Mouse (Mus musculus): ENCODE measurements around the gene Nln. TPM values are rescaled to one million over a fixed set of nuclear protein-coding genes. Genes with fewer than 3 reads are reported as not detected.

Gene Nln
- polyA plus RNA-seq, 1 experiment from 2014 or later = 23.5 TPM

DNA sequence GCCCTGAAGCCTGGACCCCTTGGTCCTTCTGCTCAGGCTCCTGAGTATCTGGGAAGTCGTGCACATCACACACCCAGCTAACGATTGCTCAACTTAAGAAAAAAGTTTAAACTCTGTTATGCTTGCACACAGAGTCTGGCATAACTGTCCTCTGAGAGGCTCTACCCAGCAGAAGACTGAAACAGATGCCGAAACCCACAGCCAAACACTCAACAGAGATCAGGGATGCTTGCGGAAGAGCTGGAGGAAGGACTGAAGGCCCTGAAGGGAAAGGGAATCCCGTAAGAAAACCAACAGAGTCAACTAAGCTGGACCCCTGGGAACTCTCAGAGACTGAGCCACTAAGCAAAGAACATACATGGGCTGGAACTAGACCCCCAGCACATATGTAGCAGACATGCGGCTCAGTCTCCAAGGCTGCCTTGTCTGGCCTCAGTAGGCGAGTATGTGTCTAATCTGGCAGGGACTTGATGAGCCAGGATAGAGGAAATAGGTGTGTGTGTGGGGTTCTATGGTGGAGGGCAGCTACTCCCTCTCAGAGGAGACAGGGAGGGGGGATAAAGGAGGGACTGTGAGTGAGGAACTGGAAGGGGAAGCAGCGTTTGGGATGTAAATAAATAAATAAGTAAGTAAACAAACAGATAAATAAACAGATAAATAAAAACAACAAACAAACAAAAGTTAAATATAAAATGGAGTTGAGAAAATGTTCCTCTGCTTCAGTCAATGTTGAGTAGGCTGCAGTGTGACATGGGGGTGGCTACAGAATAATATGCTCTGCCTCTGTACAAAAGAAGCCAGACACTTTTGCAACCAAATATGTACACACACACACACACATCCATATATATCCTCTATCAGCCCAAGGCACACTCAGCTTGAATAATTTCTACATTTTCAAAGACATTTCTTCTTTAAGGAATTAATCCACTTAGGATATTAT, 116.0 kb downstream of the Nln start:
- ATAC-seq (ENCODE audit: low FRiP score) = no peak
- 79% methylated on average over 8 of the region's 8 CpGs for WGBS

DNA sequence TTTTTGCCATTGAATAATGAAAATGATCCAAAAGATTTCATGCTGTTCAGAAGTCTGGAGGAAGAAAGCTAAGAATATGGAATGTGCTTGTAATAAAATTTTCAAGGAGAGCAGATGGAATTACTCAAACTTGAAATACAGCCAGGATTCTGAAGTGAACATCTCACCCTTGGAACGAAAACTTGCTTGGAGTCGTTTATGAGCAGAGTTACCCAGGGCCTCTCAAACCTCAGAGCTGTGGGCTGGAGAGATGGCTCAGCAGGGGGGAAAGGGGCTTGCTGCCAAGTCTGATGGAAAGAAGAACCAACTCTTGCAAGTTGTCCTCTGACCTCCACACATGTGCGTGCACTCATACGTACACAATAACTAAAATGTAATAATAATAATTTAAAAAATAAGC, 122.8 kb downstream of the Nln start:
- WGBS = 87% methylated on average over 4 of the region's 4 CpGs
- H3K27ac ChIP-seq (ENCODE audit: low read depth, low read length) = no peak overlapping the region
- H3K4me2 ChIP-seq = no peak overlapping the region
- H3K27me3 ChIP-seq (ENCODE audit: control insufficient read depth, insufficient read depth, low read length) = no peaks in the 10 kb centered on the region
- no peak overlapping the region for H3K4me3 ChIP-seq (ENCODE audit: low read depth, low read length)
- no peaks in the 10 kb centered on the region for H3K36me3 ChIP-seq (ENCODE audit: control insufficient read depth, insufficient read depth, low read length)
- H3K9ac ChIP-seq (ENCODE audit: low read length) = no peak overlapping the region
- no peaks in the 10 kb centered on the region for H3K4me1 ChIP-seq (ENCODE audit: control insufficient read depth, insufficient read depth, low read length)
- H3K9me3 ChIP-seq (ENCODE audit: control insufficient read depth, low read length) = peaks cover 3% of the 10 kb centered on the region; the same call in 1 of the 2 replicates
- peak; percentile 73 for DNase-seq (ENCODE audit: low spot score, missing footprints)
- no peak for ATAC-seq (ENCODE audit: low FRiP score)

More for the DNA sequence above, 116.0 kb downstream of the Nln start:
- Histone ChIP-seq H3K4me2 (no peak overlapping the region), H3K4me3 (ENCODE audit: low read depth, low read length) (no peak overlapping the region), H3K9me3 (ENCODE audit: control insufficient read depth, low read length) (no peaks in the 10 kb centered on the region), H3K36me3 (ENCODE audit: control insufficient read depth, insufficient read depth, low read length) (no peaks in the 10 kb centered on the region), H3K27me3 (ENCODE audit: control insufficient read depth, insufficient read depth, low read length) (no peaks in the 10 kb centered on the region), H3K4me1 (ENCODE audit: control insufficient read depth, insufficient read depth, low read length) (no peaks in the 10 kb centered on the region), H3K27ac (ENCODE audit: low read depth, low read length) (no peak overlapping the region), H3K9ac (ENCODE audit: low read length) (no peak overlapping the region)
- no peak for DNase-seq (ENCODE audit: low spot score, missing footprints)

DNA sequence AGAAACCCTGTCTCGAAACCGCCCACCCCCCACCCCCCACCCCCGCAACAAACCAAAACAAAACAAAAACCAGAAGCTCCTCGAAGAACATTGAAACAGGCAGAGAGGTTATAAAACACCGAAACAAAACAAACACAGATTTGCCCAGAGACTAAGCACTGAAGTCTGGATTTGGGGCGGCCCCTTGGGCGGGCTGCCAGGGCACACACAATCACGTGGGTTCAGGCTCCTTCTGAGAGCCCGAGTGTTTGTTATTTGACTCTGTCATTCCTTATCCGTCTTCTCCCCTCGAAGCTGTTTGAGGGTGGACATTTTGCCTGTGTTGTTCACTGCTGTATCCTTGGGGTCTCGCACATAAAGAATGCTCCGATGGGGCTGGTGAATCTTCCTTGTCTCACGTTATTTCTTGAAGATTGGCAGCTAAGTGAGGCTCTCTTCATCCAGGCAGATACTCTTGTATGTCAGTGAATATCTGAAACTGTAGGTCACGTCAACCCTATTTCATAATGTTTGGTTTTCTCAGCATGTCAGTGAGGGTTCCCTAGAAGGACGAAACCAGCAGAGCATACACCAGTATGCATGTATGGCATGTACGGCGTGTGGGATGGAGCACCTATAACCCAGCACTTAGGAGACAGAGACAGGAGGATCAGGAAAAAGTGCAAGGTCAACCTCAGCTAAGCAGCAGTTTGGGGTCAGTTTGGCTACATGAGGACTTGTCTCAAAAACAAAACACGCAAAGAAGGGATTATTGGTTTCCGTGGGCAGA, 123.7 kb downstream of the Nln start:
- WGBS = 88% methylated on average over 20 of the region's 20 CpGs
- H3K4me2 ChIP-seq = no peak overlapping the region
- H3K4me3 ChIP-seq (ENCODE audit: low read depth, low read length) = no peak overlapping the region
- H3K9me3 ChIP-seq (ENCODE audit: control insufficient read depth, low read length) = peaks cover 3% of the 10 kb centered on the region; the same call in 1 of the 2 replicates
- ATAC-seq (ENCODE audit: low FRiP score) (no peak), DNase-seq (ENCODE audit: low spot score, missing footprints) (no peak)
- no peaks in the 10 kb centered on the region for H3K4me1 ChIP-seq (ENCODE audit: control insufficient read depth, insufficient read depth, low read length)
- no peaks in the 10 kb centered on the region for H3K36me3 ChIP-seq (ENCODE audit: control insufficient read depth, insufficient read depth, low read length)
- no peak overlapping the region for H3K27ac ChIP-seq (ENCODE audit: low read depth, low read length)
- H3K27me3 ChIP-seq (ENCODE audit: control insufficient read depth, insufficient read depth, low read length) = no peaks in the 10 kb centered on the region
- no peak overlapping the region for H3K9ac ChIP-seq (ENCODE audit: low read length)

DNA sequence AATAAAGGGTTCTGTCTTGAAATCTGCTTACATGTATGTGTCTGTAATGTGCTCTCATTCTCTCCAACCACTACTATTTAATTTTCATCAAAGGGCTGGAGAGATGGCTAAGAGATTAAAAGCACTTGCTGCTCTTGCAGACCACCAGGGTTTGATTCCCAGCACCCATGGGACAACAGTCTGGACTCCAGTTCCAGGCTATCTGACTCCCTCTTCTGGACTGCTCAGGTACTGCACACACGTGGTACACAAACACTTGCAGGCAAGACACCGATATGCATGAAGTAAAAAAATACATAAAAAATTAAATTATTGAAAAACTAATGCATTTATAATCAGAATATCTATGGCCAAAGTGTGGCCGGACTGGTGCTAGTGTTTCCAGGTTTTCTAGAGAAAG, 127.0 kb downstream of the Nln start:
- Histone ChIP-seq H3K9ac (ENCODE audit: low read length) (no peak overlapping the region), H3K27me3 (ENCODE audit: control insufficient read depth, insufficient read depth, low read length) (no peaks in the 10 kb centered on the region), H3K9me3 (ENCODE audit: control insufficient read depth, low read length) (peaks cover 3% of the 10 kb centered on the region; the same call in 1 of the 2 replicates), H3K27ac (ENCODE audit: low read depth, low read length) (no peak overlapping the region), H3K36me3 (ENCODE audit: control insufficient read depth, insufficient read depth, low read length) (no peaks in the 10 kb centered on the region), H3K4me2 (no peak overlapping the region), H3K4me1 (ENCODE audit: control insufficient read depth, insufficient read depth, low read length) (no peaks in the 10 kb centered on the region), H3K4me3 (ENCODE audit: low read depth, low read length) (no peak overlapping the region)
- DNase-seq (ENCODE audit: low spot score, missing footprints) = no peak
- no peak for ATAC-seq (ENCODE audit: low FRiP score)
- 98% methylated on average over 3 of the region's 3 CpGs for WGBS

DNA sequence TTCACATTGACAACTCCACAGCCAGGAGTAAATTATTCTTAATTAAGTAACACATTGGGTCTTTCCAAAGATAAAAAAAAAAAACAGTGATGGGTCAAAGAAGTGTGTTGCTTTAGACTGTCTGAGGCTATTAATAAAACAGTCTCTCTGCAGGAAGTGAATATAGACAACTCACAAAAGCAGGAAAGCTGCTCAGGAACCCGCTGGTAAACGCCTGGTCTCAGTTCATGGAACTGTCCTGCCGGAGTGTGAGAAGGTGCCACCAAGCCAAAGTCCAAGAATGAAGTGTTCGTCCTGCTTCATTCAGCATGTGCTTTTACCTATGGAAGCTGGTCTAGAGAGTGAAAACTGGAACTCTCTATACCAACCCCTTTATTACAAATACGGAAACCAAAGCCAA, 129.0 kb downstream of the Nln start:
- Histone ChIP-seq H3K27me3 (ENCODE audit: control insufficient read depth, insufficient read depth, low read length) (no peaks in the 10 kb centered on the region), H3K4me1 (ENCODE audit: control insufficient read depth, insufficient read depth, low read length) (no peaks in the 10 kb centered on the region), H3K9ac (ENCODE audit: low read length) (no peak overlapping the region), H3K4me3 (ENCODE audit: low read depth, low read length) (no peak overlapping the region), H3K4me2 (no peak overlapping the region), H3K36me3 (ENCODE audit: control insufficient read depth, insufficient read depth, low read length) (no peaks in the 10 kb centered on the region), H3K27ac (ENCODE audit: low read depth, low read length) (no peak overlapping the region), H3K9me3 (ENCODE audit: control insufficient read depth, low read length) (peaks cover 3% of the 10 kb centered on the region; the same call in 1 of the 2 replicates)
- 90% methylated on average over 5 of the region's 5 CpGs for WGBS
- DNase-seq (ENCODE audit: low spot score, missing footprints) (no peak), ATAC-seq (ENCODE audit: low FRiP score) (no peak)

DNA sequence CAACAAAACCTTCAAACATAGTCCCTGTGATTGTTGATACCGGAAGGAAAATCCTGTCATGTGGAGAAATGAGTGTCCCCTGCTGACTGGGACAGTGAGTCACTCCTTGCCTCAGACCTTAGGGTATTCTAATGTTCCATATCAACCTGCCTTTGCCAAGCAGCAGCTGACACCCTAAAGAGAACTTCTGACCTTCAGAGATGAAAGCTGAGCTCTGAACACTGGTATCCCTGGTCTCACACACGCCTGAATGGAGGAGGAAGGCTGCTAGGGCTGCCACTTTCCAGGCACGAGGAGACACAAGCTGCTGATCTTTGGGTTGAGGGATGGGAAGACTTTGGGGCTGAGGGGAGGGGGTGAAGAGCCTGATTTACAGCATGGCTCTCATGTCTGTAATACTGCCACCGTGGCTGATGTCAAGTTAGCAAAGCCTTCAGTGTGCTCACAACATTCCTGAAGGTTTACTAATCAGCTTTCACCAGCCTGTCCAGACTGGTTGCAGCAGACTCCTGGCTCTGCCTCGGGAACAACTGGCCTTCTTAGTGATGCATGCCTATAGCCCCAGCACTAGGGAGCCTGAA, 131.0 kb downstream of the Nln start:
- no peaks in the 10 kb centered on the region for H3K4me1 ChIP-seq (ENCODE audit: control insufficient read depth, insufficient read depth, low read length)
- ATAC-seq (ENCODE audit: low FRiP score) (no peak), DNase-seq (ENCODE audit: low spot score, missing footprints) (no peak)
- no peak overlapping the region for H3K4me3 ChIP-seq (ENCODE audit: low read depth, low read length)
- no peak overlapping the region for H3K9ac ChIP-seq (ENCODE audit: low read length)
- WGBS = 66% methylated on average over 5 of the region's 5 CpGs
- H3K27me3 ChIP-seq (ENCODE audit: control insufficient read depth, insufficient read depth, low read length) = no peaks in the 10 kb centered on the region
- peaks cover 3% of the 10 kb centered on the region; the same call in 1 of the 2 replicates for H3K9me3 ChIP-seq (ENCODE audit: control insufficient read depth, low read length)
- no peak overlapping the region for H3K4me2 ChIP-seq
- H3K36me3 ChIP-seq (ENCODE audit: control insufficient read depth, insufficient read depth, low read length) = no peaks in the 10 kb centered on the region
- H3K27ac ChIP-seq (ENCODE audit: low read depth, low read length) = no peak overlapping the region

DNA sequence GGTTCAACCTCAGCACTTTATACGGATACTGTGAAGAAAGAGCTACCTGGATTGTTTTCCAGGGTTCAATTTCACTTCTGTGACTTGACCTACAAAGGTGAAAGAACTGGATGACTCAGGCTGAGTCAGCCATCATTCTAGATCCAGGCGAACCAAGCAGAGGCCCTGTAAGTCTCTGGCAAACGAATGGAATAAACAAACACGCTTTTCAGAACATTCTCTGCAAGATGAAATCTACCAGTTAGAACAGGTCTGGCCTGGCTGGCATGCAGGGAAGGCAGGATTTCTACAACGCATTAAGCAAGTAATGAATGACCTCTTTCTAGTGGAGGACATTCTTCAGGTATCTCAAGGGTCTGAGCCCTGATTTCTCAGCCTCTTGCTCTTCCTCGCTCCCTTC, 131.6 kb downstream of the Nln start:
- no peaks in the 10 kb centered on the region for H3K36me3 ChIP-seq (ENCODE audit: control insufficient read depth, insufficient read depth, low read length)
- ATAC-seq (ENCODE audit: low FRiP score) (no peak), DNase-seq (ENCODE audit: low spot score, missing footprints) (no peak)
- no peak overlapping the region for H3K9ac ChIP-seq (ENCODE audit: low read length)
- H3K9me3 ChIP-seq (ENCODE audit: control insufficient read depth, low read length) = peaks cover 3% of the 10 kb centered on the region; the same call in 1 of the 2 replicates
- H3K4me1 ChIP-seq (ENCODE audit: control insufficient read depth, insufficient read depth, low read length) = no peaks in the 10 kb centered on the region
- H3K27ac ChIP-seq (ENCODE audit: low read depth, low read length) = no peak overlapping the region
- H3K4me3 ChIP-seq (ENCODE audit: low read depth, low read length) = no peak overlapping the region
- no peaks in the 10 kb centered on the region for H3K27me3 ChIP-seq (ENCODE audit: control insufficient read depth, insufficient read depth, low read length)
- 77% methylated on average over 6 of the region's 6 CpGs for WGBS
- no peak overlapping the region for H3K4me2 ChIP-seq

DNA sequence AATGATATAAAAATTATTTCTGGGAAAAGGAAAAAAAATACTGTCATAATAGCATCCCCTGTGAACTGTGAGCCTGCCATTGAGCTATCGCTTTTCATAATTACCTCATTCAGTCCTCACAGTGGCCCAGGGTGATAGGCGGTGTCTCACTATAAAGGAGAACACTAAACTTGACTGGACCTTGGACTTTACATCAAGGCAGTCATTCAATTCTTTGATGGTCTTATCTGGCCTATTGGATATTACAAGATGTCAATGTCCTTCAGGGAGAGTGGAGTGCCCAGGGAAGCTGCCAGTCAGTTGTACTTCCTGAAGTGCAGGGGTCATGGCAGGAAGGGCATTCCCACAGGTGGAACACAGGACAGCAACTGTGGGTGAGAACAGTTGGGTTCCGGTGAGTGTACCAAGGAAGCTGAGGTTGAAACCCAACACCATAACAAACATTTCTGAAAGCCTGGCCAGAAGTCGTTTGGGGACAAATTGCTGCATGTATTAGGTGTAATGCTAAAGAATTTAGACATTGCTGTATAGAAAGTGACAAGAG, 133.2 kb downstream of the Nln start:
- ATAC-seq (ENCODE audit: low FRiP score) (no peak), DNase-seq (ENCODE audit: low spot score, missing footprints) (no peak)
- no peaks in the 10 kb centered on the region for H3K36me3 ChIP-seq (ENCODE audit: control insufficient read depth, insufficient read depth, low read length)
- no peak overlapping the region for H3K4me3 ChIP-seq (ENCODE audit: low read depth, low read length)
- H3K9ac ChIP-seq (ENCODE audit: low read length) = no peak overlapping the region
- no peaks in the 10 kb centered on the region for H3K9me3 ChIP-seq (ENCODE audit: control insufficient read depth, low read length)
- H3K27me3 ChIP-seq (ENCODE audit: control insufficient read depth, insufficient read depth, low read length) = no peaks in the 10 kb centered on the region
- no peaks in the 10 kb centered on the region for H3K4me1 ChIP-seq (ENCODE audit: control insufficient read depth, insufficient read depth, low read length)
- no peak overlapping the region for H3K27ac ChIP-seq (ENCODE audit: low read depth, low read length)
- H3K4me2 ChIP-seq = no peak overlapping the region
- WGBS = 82% methylated on average over 4 of the region's 4 CpGs

Data from midbrain, embryonic 11.5 days (tissue).